Mouse (Mus musculus) brain, embryonic 14.5 days (tissue): ENCODE measurements around the gene Cops7a.

Source experiments
- CTCF ChIP-seq: fragments of 200-500 bp; IDR thresholded peaks from 2 replicates; pipeline ENCODE4 v1.5.1; 2012; ENCODE audit warnings: inconsistent platforms, mild to moderate bottlenecking, moderate library complexity, borderline replicate concordance; ENCODE audit not compliant: insufficient read depth, insufficient read length; ENCODE audit errors: extremely low read depth
- POLR2A ChIP-seq: fragments of 200-500 bp; IDR thresholded peaks from 2 replicates; pipeline ENCODE4 v1.6.1; 2012; ENCODE audit warnings: mild to moderate bottlenecking, inconsistent platforms, borderline replicate concordance; ENCODE audit not compliant: poor library complexity, insufficient read depth, insufficient read length, severe bottlenecking; ENCODE audit errors: extremely low read depth

DNA sequence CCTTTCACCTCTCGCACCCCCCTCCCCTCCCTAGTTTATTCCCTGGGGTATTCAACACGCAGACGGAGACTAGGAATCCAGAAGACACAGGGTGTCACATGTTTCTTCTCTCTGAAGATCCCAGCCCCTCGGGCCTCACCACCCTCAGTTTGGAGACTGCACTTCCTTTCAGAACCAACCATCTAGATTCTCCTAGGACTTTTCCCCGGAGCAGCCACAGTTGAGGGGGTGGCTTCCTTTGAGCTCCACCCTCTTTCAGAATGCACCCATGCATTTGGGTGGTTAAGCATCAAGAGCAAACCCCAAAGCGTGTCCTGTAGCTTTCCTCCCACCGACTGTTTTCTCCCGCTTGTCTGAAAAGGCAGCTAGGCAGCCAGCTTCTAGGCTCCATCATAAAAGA is 32.7 kb upstream of the Cops7a start:
- TF ChIP-seq CTCF (no peak), POLR2A (no peak)
